Mouse (Mus musculus) adrenal gland, adult 8-10 months (tissue): ENCODE results near the gene Mark3. TPM values are rescaled to one million over a fixed set of nuclear protein-coding genes. Genes with fewer than 3 reads are reported as not detected.

Experiments used
- DNase-seq: peaks from one replicate; pipeline ENCODE4 v3.0.0; 2022
- total RNA-seq, 4 experiments: library from RNA; stranded (reverse); gene quantifications; 2 replicates each; pipeline ENCODE4 v1.2.4; 2022

Mark3 gene
- total RNA-seq, 4 experiments from 2014 or later: 78.4 to 115 (median 93.2) TPM

- peak; percentile 85 for DNase-seq
Observed at GRCm38 (mm10) chr12:111677882-111678669, 103.8 kb downstream of the Mark3 start, which contains the start of gene Trmt61a. Trmt61a (plus strand) TSS chr12:111678105.

- DNase-seq: no peak
Observed at GRCm38 (mm10) chr12:111678670-111678933, 104.3 kb downstream of the Mark3 start.

GRCm38 (mm10) chr12:111678997-111679396 is 104.7 kb downstream of the Mark3 start:
- DNase-seq: no peak

DNA sequence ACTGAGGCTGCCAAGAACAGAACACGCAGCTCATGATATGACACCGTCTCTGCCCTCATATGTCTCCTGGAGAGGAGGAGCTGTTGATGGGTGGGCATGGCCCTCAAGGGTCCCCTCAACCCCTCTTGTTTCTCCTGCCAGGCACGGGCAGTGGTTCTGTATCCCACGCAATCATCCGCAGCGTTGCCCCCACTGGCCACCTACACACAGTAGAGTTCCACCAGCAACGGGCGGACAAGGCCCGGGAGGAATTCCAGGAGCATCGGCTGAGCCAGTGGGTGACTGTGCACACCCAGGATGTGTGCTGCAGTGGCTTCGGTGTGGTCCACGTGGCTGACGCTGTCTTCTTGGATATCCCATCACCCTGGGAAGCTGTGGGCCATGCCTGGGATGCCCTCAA is 106.3 kb downstream of the Mark3 start:
- no peak for DNase-seq

GRCm38 (mm10) chr12:111681305-111681704 is 107.0 kb downstream of the Mark3 start:
- no peak for DNase-seq

GRCm38 (mm10) chr12:111682003-111682402 is 107.7 kb downstream of the Mark3 start:
- no peak for DNase-seq

- DNase-seq: no peak
Observed at GRCm38 (mm10) chr12:111682806-111683205, 108.5 kb downstream of the Mark3 start.

GRCm38 (mm10) chr12:111686390-111686789 is 112.1 kb downstream of the Mark3 start:
- no peak for DNase-seq

DNA sequence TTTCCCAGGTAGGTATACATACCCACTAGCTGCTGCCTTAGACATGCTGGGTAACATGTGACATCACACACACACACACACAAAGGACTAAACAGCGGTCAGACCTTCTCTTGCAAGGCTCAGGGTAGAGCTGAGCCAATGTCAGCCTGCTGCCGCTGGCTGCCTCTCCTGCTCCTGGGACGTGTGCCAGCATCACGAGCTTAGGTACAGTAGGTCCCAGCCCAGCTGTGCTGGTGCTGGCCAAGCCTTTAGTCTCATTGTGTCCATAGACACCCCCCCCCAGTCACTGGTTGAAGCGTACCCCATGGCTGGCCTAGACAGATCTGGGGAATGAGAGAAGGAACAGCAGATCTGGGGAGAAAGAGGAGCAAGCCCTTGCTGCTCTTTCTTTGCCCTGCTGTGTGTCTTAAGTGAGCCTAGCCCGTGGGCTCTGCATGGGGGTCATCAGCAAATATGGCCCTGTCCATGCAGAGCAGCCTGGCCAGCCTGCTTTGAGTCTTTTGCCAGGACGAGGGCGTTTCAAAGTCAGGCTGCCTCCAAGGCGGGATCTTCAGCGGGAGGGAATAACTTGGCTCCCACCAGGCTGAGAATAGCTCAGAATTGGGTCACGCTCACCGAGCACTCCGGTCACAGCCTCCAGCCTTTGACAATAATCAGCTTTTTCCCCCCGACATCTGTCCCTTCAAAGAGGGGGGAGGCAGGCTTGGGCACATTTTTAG is 113.2 kb downstream of the Mark3 start:
- DNase-seq: peak; percentile 67

GRCm38 (mm10) chr12:111688069-111688428 is 113.7 kb downstream of the Mark3 start:
- DNase-seq: no peak

DNA sequence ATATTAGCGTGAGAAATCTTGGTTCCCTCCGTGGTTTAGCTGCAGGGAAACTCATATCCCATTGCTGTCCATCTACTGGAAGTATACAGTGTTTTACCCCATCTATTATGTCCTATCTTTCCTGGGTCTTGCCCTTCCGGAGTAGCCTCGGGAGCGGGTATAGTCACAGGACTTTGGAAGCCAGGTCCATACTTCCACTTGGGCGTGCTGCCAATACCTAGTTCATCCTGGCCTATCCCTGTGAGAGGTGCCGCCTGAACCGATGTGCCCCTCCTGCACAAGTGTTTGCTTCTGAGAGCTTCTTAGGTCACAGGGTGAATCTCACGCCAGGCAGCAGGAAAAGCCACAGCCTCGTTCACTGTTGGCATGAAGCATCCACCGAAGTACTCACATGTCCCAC is 115.1 kb downstream of the Mark3 start:
- DNase-seq: no peak

DNA sequence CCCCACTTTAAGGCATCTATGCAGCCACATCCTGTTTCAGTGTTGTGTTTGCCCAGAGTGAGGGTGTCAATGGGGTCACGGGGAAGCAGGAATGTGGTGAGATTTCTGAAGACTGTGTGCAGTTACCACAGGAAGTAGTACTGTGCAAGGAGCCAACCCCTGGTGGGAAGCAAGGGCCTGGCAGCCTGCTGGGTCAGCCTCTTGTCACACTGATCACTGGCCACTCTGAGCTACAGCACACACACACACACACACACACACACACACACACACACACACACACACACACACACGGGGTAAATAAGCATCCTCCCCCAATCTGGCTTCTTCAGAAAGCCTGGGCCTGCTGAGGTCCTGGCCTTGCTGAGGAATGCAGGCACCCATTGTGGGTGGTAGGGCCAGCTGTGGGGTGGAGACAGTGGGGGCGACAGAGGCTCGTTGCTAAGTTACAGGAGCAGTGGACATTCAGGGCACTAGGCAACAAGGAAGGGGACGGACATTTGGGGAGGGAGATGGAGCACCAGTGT is 117.1 kb downstream of the Mark3 start:
- no peak for DNase-seq

- DNase-seq: no peak
Observed at GRCm38 (mm10) chr12:111692899-111693298, 118.6 kb downstream of the Mark3 start.

- DNase-seq: no peak
Observed at GRCm38 (mm10) chr12:111693341-111694270, 119.3 kb downstream of the Mark3 start.

- DNase-seq: no peak
Observed at GRCm38 (mm10) chr12:111694271-111694781, 120.0 kb downstream of the Mark3 start.

GRCm38 (mm10) chr12:111694880-111695804 is 120.8 kb downstream of the Mark3 start:
- DNase-seq: no peak

GRCm38 (mm10) chr12:111696239-111696638 is 121.9 kb downstream of the Mark3 start:
- DNase-seq: no peak

DNA sequence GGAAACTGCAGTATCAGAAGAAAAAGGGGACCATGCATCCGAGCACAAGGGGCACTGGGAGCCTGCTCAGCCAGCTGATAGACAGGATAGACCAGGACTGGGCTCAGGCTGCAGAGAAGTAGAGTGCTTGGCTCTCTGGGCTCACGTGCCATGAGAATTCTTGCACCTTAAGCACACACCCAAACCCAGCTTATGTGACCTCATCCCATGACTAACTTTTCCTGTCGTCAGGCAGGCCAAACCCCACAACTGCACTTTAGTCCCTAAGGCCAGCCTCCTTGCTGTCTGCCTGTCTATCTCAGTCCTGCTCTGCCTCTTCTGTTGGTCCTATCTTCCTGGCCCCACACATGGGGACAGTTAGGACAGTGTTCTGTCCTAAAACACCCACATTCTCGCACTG is 123.4 kb downstream of the Mark3 start:
- no peak for DNase-seq

GRCm38 (mm10) chr12:111698346-111698913 is 124.1 kb downstream of the Mark3 start:
- DNase-seq: peak; percentile 58

DNA sequence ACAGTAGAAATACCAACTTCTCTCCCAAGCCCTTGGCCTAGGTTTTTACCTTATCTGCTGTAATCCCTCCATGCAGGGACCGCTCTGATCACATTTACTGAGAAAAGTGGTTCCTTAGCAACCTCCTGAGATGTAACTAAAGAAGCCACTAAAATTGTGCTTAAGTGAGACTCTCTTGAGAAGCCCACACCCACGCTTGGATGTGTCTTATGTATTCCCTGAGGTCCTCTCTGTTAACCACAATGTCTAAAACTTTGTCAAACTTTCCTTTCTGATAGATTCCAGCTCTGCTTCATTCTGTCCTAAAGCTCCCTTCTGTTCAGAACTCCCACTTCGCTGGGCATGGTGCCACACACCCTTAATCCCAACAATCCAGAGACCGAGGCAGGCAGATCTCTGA is 125.2 kb downstream of the Mark3 start:
- no peak for DNase-seq

- DNase-seq: no peak
Observed at GRCm38 (mm10) chr12:111700920-111701458, 126.7 kb downstream of the Mark3 start.
